ENCODE assay signal across 8 mouse cellular contexts in the genomic region with DNA sequence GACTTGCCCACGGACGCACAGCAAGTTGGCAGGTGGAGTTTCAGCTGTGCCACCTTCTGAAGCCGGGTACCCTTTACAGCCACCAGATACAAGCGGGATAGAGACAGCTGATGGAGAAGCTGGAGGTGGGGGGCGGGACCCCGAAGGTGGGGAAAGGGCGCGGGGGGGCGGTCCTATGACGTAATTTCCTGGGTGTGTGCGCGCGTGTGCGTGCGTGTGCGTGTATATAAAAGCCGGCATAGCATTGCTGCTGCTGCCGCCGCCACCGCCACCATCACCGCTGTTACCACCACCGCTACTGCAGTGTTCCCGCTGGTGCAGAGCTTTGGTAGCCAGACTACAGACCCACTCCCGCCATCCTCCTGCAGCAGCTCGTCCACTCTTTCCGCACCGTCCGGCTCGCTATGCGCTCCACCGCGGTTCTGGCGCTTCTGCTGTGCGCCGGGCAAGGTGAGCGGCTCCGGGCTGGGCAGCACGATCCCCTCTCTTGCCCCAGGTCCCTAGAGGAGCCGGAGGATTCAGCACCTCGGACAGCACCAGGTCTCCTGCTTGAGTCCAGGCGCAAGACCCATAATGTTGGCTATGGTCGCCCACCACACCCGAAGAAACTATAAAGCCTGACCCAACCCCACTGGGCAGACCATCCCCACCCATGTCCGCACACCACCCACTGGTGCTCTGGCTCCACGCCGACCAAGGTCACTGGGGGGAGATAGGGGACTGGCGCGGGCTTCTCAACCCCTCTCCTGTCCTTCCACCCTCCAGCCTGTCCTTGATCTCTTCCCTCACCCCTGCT. TPM values are rescaled to one million over a fixed set of nuclear protein-coding genes. Genes with fewer than 3 reads are reported as not detected.
A peak's percentile ranks its signal among the peaks of the same experiment; 100 is the strongest.
DNase-seq lines count a peak whose midpoint lies in the region; ATAC-seq and TF ChIP-seq lines count a peak whose summit lies in the region.

Gene Chga (plus strand): TSS at position 249 of the 796 bp plus-strand sequence.

- H3K4me3 ChIP-seq in embryonic facial prominence, embryonic 11.5 days (ENCODE audit: low read depth, low read length), result peak within 1 kb of the TSS; percentile 30
- H3K4me3 ChIP-seq in heart, embryonic 14.5 days (ENCODE audit: control insufficient read depth in 1 of 2, insufficient read depth in 1 of 2, low read depth in 1 of 2, low read length in 2 of 2), result no peak within 1 kb of the TSS; a peak in 1 of 4 replicates
- H3K4me3 ChIP-seq in liver, embryonic 14.5 days (ENCODE audit: insufficient read depth in 1 of 2, low read depth in 2 of 2, low read length in 2 of 2), result no peak within 1 kb of the TSS
- peak within 1 kb of the TSS; percentile 58 for H3K4me3 ChIP-seq in neural tube, embryonic 12.5 days

- H3K4me2 ChIP-seq in embryonic facial prominence, embryonic 11.5 days (ENCODE audit: low read depth, low read length), result peak within 1 kb of the TSS; percentile 51
- peak within 1 kb of the TSS; percentile 45 for H3K4me2 ChIP-seq in heart, embryonic 14.5 days (ENCODE audit: low read length)
- H3K4me2 ChIP-seq in liver, embryonic 14.5 days (ENCODE audit: low read depth), result peak within 1 kb of the TSS; percentile 24
- H3K4me2 ChIP-seq in neural tube, embryonic 12.5 days (replicated peaks), result peak within 1 kb of the TSS; percentile 78

- TF ChIP-seq CTCF in liver, embryonic 14.5 days (IDR thresholded peaks at IDR 0.05; ENCODE audit: low read depth), result no peak

- H3K9me3 ChIP-seq in embryonic facial prominence, embryonic 11.5 days (replicated peaks; ENCODE audit: control insufficient read depth, low read length), result no peaks in the 10 kb centered on the region
- no peaks in the 10 kb centered on the region for H3K9me3 ChIP-seq in heart, embryonic 14.5 days (ENCODE audit: control insufficient read depth, low read length)
- no peaks in the 10 kb centered on the region for H3K9me3 ChIP-seq in liver, embryonic 14.5 days (ENCODE audit: control insufficient read depth, low read length)
- no peaks in the 10 kb centered on the region for H3K9me3 ChIP-seq in neural tube, embryonic 12.5 days

- WGBS in embryonic facial prominence, embryonic 11.5 days, result 4% methylated on average over 46 of the region's 48 CpGs
- WGBS in heart, embryonic 14.5 days, result 3% methylated on average over 48 of the region's 48 CpGs
- WGBS in liver, embryonic 14.5 days (ENCODE audit: insufficient replicate concordance), result 3% methylated on average over 48 of the region's 48 CpGs
- 3% methylated on average over 47 of the region's 48 CpGs for WGBS in neural tube, embryonic 12.5 days

- no peaks in the 10 kb centered on the region for H3K36me3 ChIP-seq in embryonic facial prominence, embryonic 11.5 days (replicated peaks; ENCODE audit: control insufficient read depth, insufficient read depth, low read depth, low read length)
- H3K36me3 ChIP-seq in heart, embryonic 14.5 days (ENCODE audit: control insufficient read depth, insufficient read depth, low read length), result no peaks in the 10 kb centered on the region
- no peaks in the 10 kb centered on the region for H3K36me3 ChIP-seq in liver, embryonic 14.5 days (replicated peaks; ENCODE audit: control insufficient read depth, insufficient read depth, low read depth)
- H3K36me3 ChIP-seq in neural tube, embryonic 12.5 days, result peaks cover 4% of the 10 kb centered on the region; the same call in 1 of the 2 replicates

- no peak for TF ChIP-seq EP300 in liver, embryonic 14.5 days (IDR thresholded peaks at IDR 0.05; ENCODE audit: low read depth)

- H3K27ac ChIP-seq in embryonic facial prominence, embryonic 11.5 days (replicated peaks; ENCODE audit: low read depth, low read length), result no peak within 1 kb of the TSS
- H3K27ac ChIP-seq in heart, embryonic 14.5 days (replicated peaks in 1 of 2; ENCODE audit: control insufficient read depth in 1 of 2, insufficient read depth in 1 of 2, low read depth in 2 of 2, low read length in 2 of 2), result no peak within 1 kb of the TSS
- H3K27ac ChIP-seq in liver, embryonic 14.5 days, result no peak within 1 kb of the TSS
- peak within 1 kb of the TSS; percentile 66; the same call in 1 of the 2 replicates for H3K27ac ChIP-seq in neural tube, embryonic 12.5 days

- ATAC-seq in embryonic facial prominence, embryonic 11.5 days (replicated peaks; ENCODE audit: insufficient number of reproducible peaks, low FRiP score, low TSS enrichment, low read depth), result peak; percentile 70
- peak; percentile 38; the same call in 1 of the 2 replicates for ATAC-seq in heart, embryonic 14.5 days (ENCODE audit: insufficient number of reproducible peaks, insufficient read depth, low FRiP score, low read depth)
- no peak; the same call in 1 of the 2 replicates for ATAC-seq in liver, embryonic 14.5 days (ENCODE audit: insufficient read depth)
- peak; percentile 82 for ATAC-seq in neural tube, embryonic 12.5 days (ENCODE audit: low FRiP score, low read depth)

- peak; percentile 46 for DNase-seq in 416B (ENCODE audit: low read depth)
- peak; percentile 90 for DNase-seq in adrenal gland, postnatal 10 days
- peak; percentile 93 for DNase-seq in embryonic facial prominence, embryonic 11.5 days (ENCODE audit: low spot score)
- DNase-seq in kidney, postnatal 14 days, result peak; percentile 85
- peak; percentile 45 to 58 (median 47) for DNase-seq in liver, embryonic 14.5 days (ENCODE audit: low read depth in 3 of 3, low spot score in 3 of 3)
- DNase-seq in thymus, postnatal 0 days (ENCODE audit: low spot score), result peak; percentile 62

- no peaks in the 10 kb centered on the region for H3K4me1 ChIP-seq in embryonic facial prominence, embryonic 11.5 days (ENCODE audit: control insufficient read depth, insufficient read depth, low read length)
- no peaks in the 10 kb centered on the region for H3K4me1 ChIP-seq in heart, embryonic 14.5 days (ENCODE audit: control insufficient read depth in 2 of 2, insufficient read depth in 2 of 2, low read length in 2 of 2)
- peaks cover 0 to 3% of the 10 kb centered on the region in 2 experiments; a peak in 1 of 4 replicates for H3K4me1 ChIP-seq in liver, embryonic 14.5 days (replicated peaks; ENCODE audit: control insufficient read depth in 2 of 2, insufficient read depth in 2 of 2, low read length in 1 of 2)
- H3K4me1 ChIP-seq in neural tube, embryonic 12.5 days, result peaks cover 20% of the 10 kb centered on the region

- peaks cover 13% of the 10 kb centered on the region for H3K27me3 ChIP-seq in embryonic facial prominence, embryonic 11.5 days (ENCODE audit: control insufficient read depth, insufficient read depth, low read length)
- H3K27me3 ChIP-seq in heart, embryonic 14.5 days (ENCODE audit: control insufficient read depth, insufficient read depth, low read length), result peaks cover 37% of the 10 kb centered on the region
- H3K27me3 ChIP-seq in liver, embryonic 14.5 days (ENCODE audit: control insufficient read depth, insufficient read depth, low read length), result peaks cover 18% of the 10 kb centered on the region
- H3K27me3 ChIP-seq in neural tube, embryonic 12.5 days (replicated peaks), result 0 out of 2 replicates have a peak, but pooled peaks cover 7% of the 10 kb centered on the region

- no peak within 1 kb of the TSS for H3K9ac ChIP-seq in embryonic facial prominence, embryonic 11.5 days (replicated peaks; ENCODE audit: low read length)
- no peak within 1 kb of the TSS for H3K9ac ChIP-seq in heart, embryonic 14.5 days (ENCODE audit: low read length)
- H3K9ac ChIP-seq in liver, embryonic 14.5 days (replicated peaks), result no peak within 1 kb of the TSS
- H3K9ac ChIP-seq in neural tube, embryonic 12.5 days, result peak within 1 kb of the TSS; percentile 66

RNA-seq across cellular contexts. Expression of gene Chga, which starts in this region (rescaled TPM):
- total RNA-seq in adrenal gland, postnatal 10 days (2021), result 1,000 to 10,000 TPM; 1,052 to 1,140 TPM
- 6.2 and 6.5 TPM in 2 replicates for polyA plus RNA-seq in embryonic facial prominence, embryonic 11.5 days (2014; fragmentation: Nextera tagmentation; extraction: Ambion mirVana)
- 0.30 and 0.34 TPM in 2 replicates for polyA plus RNA-seq in heart, embryonic 14.5 days (2014; fragmentation: Nextera tagmentation; extraction: Ambion mirVana)
- polyA plus RNA-seq in liver, embryonic 14.5 days (2012; rRNA removed), result 0.87 and 1.2 TPM in 2 replicates
- 1.9 and 2.7 TPM in 2 replicates for polyA plus RNA-seq in liver, embryonic 14.5 days (2014; fragmentation: Nextera tagmentation; extraction: Ambion mirVana)
- polyA plus RNA-seq in neural tube, embryonic 12.5 days (2016; fragmentation: Nextera tagmentation; extraction: Ambion mirVana), result 72.4 and 78.1 TPM in 2 replicates
- polyA plus RNA-seq in thymus, postnatal 0 days (2015; fragmentation: Nextera tagmentation; extraction: Ambion mirVana), result 13.2 and 25.2 TPM in 2 replicates

Comparison
In these comparisons a context has a peak if more than half of its experiments do, and no peak if none do; other contexts are left out.
1. Peak in ATAC-seq and H3K4me2 ChIP-seq in heart, embryonic 14.5 days; RNA of the gene not detected or under 1 TPM.
2. H3K4me2 ChIP-seq: peak in every context shown above with its lines; median percentile 78 in neural tube, embryonic 12.5 days; 51 in embryonic facial prominence, embryonic 11.5 days; 45 in heart, embryonic 14.5 days; 24 in liver, embryonic 14.5 days.
3. H3K4me3 ChIP-seq: peak in embryonic facial prominence, embryonic 11.5 days (single experiment) and neural tube, embryonic 12.5 days (single experiment); none in heart, embryonic 14.5 days (0 of 2) and liver, embryonic 14.5 days (0 of 2).
4. Peak in every context shown above with its lines, with median percentiles within 50 percentile points of each other: DNase-seq.